Mouse (Mus musculus) erythroblast, embryonic 14.5 days (primary cell): ENCODE data around the gene Ikbip. TPM values are rescaled to one million over a fixed set of nuclear protein-coding genes. Genes with fewer than 3 reads are reported as not detected.

Experiments
- H3K27me3 ChIP-seq: 2 replicates; pipeline ENCODE4 v1.6.1; 2012; ENCODE audit warnings: inconsistent platforms; ENCODE audit not compliant: control insufficient read depth
- H3K36me3 ChIP-seq: 2 replicates; pipeline ENCODE4 v1.6.1; 2012; ENCODE audit warnings: mild to moderate bottlenecking, inconsistent platforms; ENCODE audit not compliant: control insufficient read depth
- H3K4me1 ChIP-seq: 2 replicates; pipeline ENCODE4 v1.6.1; 2012; ENCODE audit warnings: inconsistent platforms; ENCODE audit not compliant: control insufficient read depth
- H3K4me3 ChIP-seq: replicated peaks from 2 replicates; pipeline ENCODE3; 2012; ENCODE audit warnings: moderate library complexity, mild to moderate bottlenecking, inconsistent platforms
- H3K9me3 ChIP-seq: 2 replicates; pipeline ENCODE4 v1.6.1; 2012; ENCODE audit warnings: low read length, inconsistent platforms, mixed read lengths; ENCODE audit not compliant: control insufficient read depth
- GATA1 ChIP-seq: IDR thresholded peaks from 2 replicates; pipeline ENCODE4 v1.6.1; 2012; ENCODE audit warnings: low read length, inconsistent platforms, mixed read lengths
- TAL1 ChIP-seq: IDR thresholded peaks from 3 replicates; pipeline ENCODE4 v1.6.1; 2012; ENCODE audit warnings: low read length, inconsistent platforms, mixed read lengths
- polyA plus RNA-seq: library from polyadenylated mRNA; stranded (reverse); fragments of >175 nt; gene quantifications from 2 replicates; pipeline ENCODE4 v1.2.3, GENCODE M21; 2012

Ikbip gene
- polyA plus RNA-seq, 1 experiment: not detected

- TF ChIP-seq GATA1: no peak
- Histone ChIP-seq H3K9me3 (no peaks in the 10 kb centered on the region), H3K36me3 (peaks cover 50% of the 10 kb centered on the region), H3K27me3 (no peaks in the 10 kb centered on the region), H3K4me3 (no peak overlapping the region), H3K4me1 (peaks cover 26% of the 10 kb centered on the region)
Measured at GRCm38 (mm10) chr10:91142654-91143191, 60.0 kb downstream of the Ikbip start.

GRCm38 (mm10) chr10:91143313-91144230, 60.8 kb downstream of the Ikbip start:
- TF ChIP-seq GATA1 (no peak), TAL1 (no peak)
- H3K36me3 ChIP-seq: peaks cover 58% of the 10 kb centered on the region
- H3K4me1 ChIP-seq: peaks cover 22% of the 10 kb centered on the region

GRCm38 (mm10) chr10:91145413-91145812, 62.7 kb downstream of the Ikbip start:
- H3K36me3 ChIP-seq: peaks cover 77% of the 10 kb centered on the region
- H3K4me3 ChIP-seq: no peak overlapping the region

More at GRCm38 (mm10) chr10:91143313-91144230, 60.8 kb downstream of the Ikbip start:
- Histone ChIP-seq H3K27me3 (no peaks in the 10 kb centered on the region), H3K4me3 (no peak overlapping the region), H3K9me3 (no peaks in the 10 kb centered on the region)

More at GRCm38 (mm10) chr10:91145413-91145812, 62.7 kb downstream of the Ikbip start:
- H3K27me3 ChIP-seq: no peaks in the 10 kb centered on the region
- no peaks in the 10 kb centered on the region for H3K9me3 ChIP-seq
- H3K4me1 ChIP-seq: peaks cover 12% of the 10 kb centered on the region
- TF ChIP-seq GATA1: no peak
- TF ChIP-seq TAL1: no peak

Other genes with a start within 250 kb of the Ikbip start
- gene Apaf1, start 170 bp upstream of the Ikbip start, polyA plus RNA-seq: 0.11 and 0.30 TPM in 2 replicates
- 18.7 and 21.2 TPM in 2 replicates for gene Slc25a3, start 41.1 kb downstream of the Ikbip start, polyA plus RNA-seq
- gene Tmpo, start 98.4 kb downstream of the Ikbip start, polyA plus RNA-seq: 25.2 and 37.9 TPM in 2 replicates